In genomic region chr5:137185362-137185761, GRCm38 (mm10) we compare ENCODE assay signal across 21 mouse cellular contexts. TPM values are rescaled to one million over a fixed set of nuclear protein-coding genes. Genes with fewer than 3 reads are reported as not detected.
DNase-seq lines count a peak whose midpoint lies in the region; ATAC-seq and TF ChIP-seq lines count a peak whose summit lies in the region.
"Had no signal": no experiment of that assay in that cellular context is flagged by ENCODE, and none has a peak within 500 bp of the region (broad histone marks: within the 10 kb centered on the region; RNA-seq: fewer than 3 reads in every experiment).

No protein-coding gene starts in this region.

- no peaks in the 10 kb centered on the region for H3K36me3 ChIP-seq in forebrain, embryonic 14.5 days (ENCODE audit: control insufficient read depth, insufficient read depth, low read length)
- H3K36me3 ChIP-seq in forebrain, embryonic 10.5 days (replicated peaks): no peaks in the 10 kb centered on the region
- H3K36me3 ChIP-seq in lung, postnatal 0 days (ENCODE audit: insufficient read depth, low read length): no peaks in the 10 kb centered on the region
- no peaks in the 10 kb centered on the region for H3K36me3 ChIP-seq in intestine, embryonic 15.5 days
- H3K36me3 ChIP-seq: embryonic facial prominence, embryonic 15.5 days; heart, embryonic 10.5 days; hindbrain, embryonic 13.5 days had no signal

- DNase-seq in forebrain, embryonic 14.5 days (ENCODE audit: low spot score): peak; percentile 63
- DNase-seq in forebrain, embryonic 10.5 days (ENCODE audit: extremely low spot score, low spot score): no peak
- no peak for DNase-seq in frontal cortex, postnatal 25 days (ENCODE audit: low spot score in 2 of 2)
- peak; percentile 9 for DNase-seq in lung, postnatal 0 days (ENCODE audit: low spot score)
- DNase-seq in lung, postnatal 36 days: no peak
- DNase-seq: adrenal gland, postnatal 10 days; cerebellum, adult 2 months; embryo, embryonic 11 days; gastrocnemius, postnatal 10 days; heart, adult 18-20 months; heart, postnatal 4 days had no signal

- H3K27me3 ChIP-seq in forebrain, embryonic 14.5 days (replicated peaks; ENCODE audit: control insufficient read depth, insufficient read depth, low read length): no peaks in the 10 kb centered on the region
- peaks cover 22% of the 10 kb centered on the region for H3K27me3 ChIP-seq in forebrain, embryonic 10.5 days (ENCODE audit: poor library complexity, severe bottlenecking)
- H3K27me3 ChIP-seq in lung, postnatal 0 days (replicated peaks; ENCODE audit: insufficient read depth, low read length): no peaks in the 10 kb centered on the region
- H3K27me3 ChIP-seq in intestine, embryonic 15.5 days (replicated peaks): no peaks in the 10 kb centered on the region

- H3K4me1 ChIP-seq in forebrain, embryonic 14.5 days (ENCODE audit: control insufficient read depth, insufficient read depth, low read length): no peaks in the 10 kb centered on the region
- H3K4me1 ChIP-seq in forebrain, embryonic 10.5 days: peaks cover 6% of the 10 kb centered on the region; the same call in 1 of the 2 replicates
- no peaks in the 10 kb centered on the region for H3K4me1 ChIP-seq in lung, postnatal 0 days (ENCODE audit: insufficient read depth, low read depth, low read length)
- 0 out of 2 replicates have a peak, but pooled peaks cover 3% of the 10 kb centered on the region for H3K4me1 ChIP-seq in intestine, embryonic 15.5 days (replicated peaks)
- H3K4me1 ChIP-seq: embryonic facial prominence, embryonic 15.5 days; hindbrain, embryonic 13.5 days had no signal

- ATAC-seq in forebrain, embryonic 14.5 days: no peak
- peak; percentile 38; the same call in 1 of the 2 replicates for ATAC-seq in frontal cortex, adult (ENCODE audit: low TSS enrichment)
- no peak for ATAC-seq in lung, postnatal 0 days
- ATAC-seq in intestine, embryonic 15.5 days: no peak
- ATAC-seq: intestine, embryonic 16.5 days had no signal

- no peak overlapping the region for H3K4me3 ChIP-seq in forebrain, embryonic 14.5 days (ENCODE audit: low read depth, low read length)
- no peak overlapping the region for H3K4me3 ChIP-seq in forebrain, embryonic 10.5 days
- no peak overlapping the region for H3K4me3 ChIP-seq in lung, postnatal 0 days (ENCODE audit: low read depth, low read length)
- H3K4me3 ChIP-seq in intestine, embryonic 15.5 days (replicated peaks): no peak overlapping the region
- H3K4me3 ChIP-seq: embryonic facial prominence, embryonic 15.5 days; erythroblast, embryonic 14.5 days; heart, embryonic 10.5 days; hindbrain, embryonic 13.5 days had no signal

- TF ChIP-seq CTCF in lung, postnatal 0 days (IDR thresholded peaks at IDR 0.05): no peak

- 66% methylated on average over 8 of the region's 8 CpGs for WGBS in forebrain, embryonic 14.5 days
- WGBS in forebrain, embryonic 10.5 days: 91% methylated on average over 8 of the region's 8 CpGs
- 72% methylated on average over 8 of the region's 8 CpGs for WGBS in lung, postnatal 0 days
- 89% methylated on average over 8 of the region's 8 CpGs for WGBS in intestine, embryonic 15.5 days

- H3K9me3 ChIP-seq in forebrain, embryonic 14.5 days (replicated peaks; ENCODE audit: control insufficient read depth, low read length): no peaks in the 10 kb centered on the region
- H3K9me3 ChIP-seq in forebrain, embryonic 10.5 days: 0 out of 2 replicates have a peak, but pooled peaks cover under 1% of the 10 kb centered on the region
- no peaks in the 10 kb centered on the region for H3K9me3 ChIP-seq in lung, postnatal 0 days (ENCODE audit: low read length)
- H3K9me3 ChIP-seq in intestine, embryonic 15.5 days: no peaks in the 10 kb centered on the region
- H3K9me3 ChIP-seq: embryonic facial prominence, embryonic 15.5 days; heart, embryonic 10.5 days; hindbrain, embryonic 13.5 days had no signal

- no peak overlapping the region for H3K9ac ChIP-seq in forebrain, embryonic 14.5 days (ENCODE audit: low read length)
- no peak overlapping the region for H3K9ac ChIP-seq in lung, postnatal 0 days (replicated peaks; ENCODE audit: low read depth)
- no peak overlapping the region for H3K9ac ChIP-seq in intestine, embryonic 15.5 days
- H3K9ac ChIP-seq: embryonic facial prominence, embryonic 15.5 days; hindbrain, embryonic 13.5 days had no signal

- no peak overlapping the region for H3K4me2 ChIP-seq in forebrain, embryonic 14.5 days (ENCODE audit: low read length)
- H3K4me2 ChIP-seq in lung, postnatal 0 days (replicated peaks; ENCODE audit: low read depth, low read length): no peak overlapping the region
- no peak overlapping the region for H3K4me2 ChIP-seq in intestine, embryonic 15.5 days (replicated peaks)
- H3K4me2 ChIP-seq: embryonic facial prominence, embryonic 15.5 days; hindbrain, embryonic 13.5 days had no signal

- H3K27ac ChIP-seq in forebrain, embryonic 14.5 days (ENCODE audit: low read depth, low read length): no peak overlapping the region
- H3K27ac ChIP-seq in forebrain, embryonic 10.5 days: no peak overlapping the region
- no peak overlapping the region for H3K27ac ChIP-seq in lung, postnatal 0 days (ENCODE audit: low read length)
- H3K27ac ChIP-seq in intestine, embryonic 15.5 days: no peak overlapping the region
- H3K27ac ChIP-seq: embryonic facial prominence, embryonic 15.5 days; heart, embryonic 10.5 days; hindbrain, embryonic 13.5 days had no signal

- TF ChIP-seq EP300 in lung, postnatal 0 days (IDR thresholded peaks at IDR 0.05): no peak

RNA-seq across cellular contexts. Expression of gene Muc3a, which starts 26.8 kb away (rescaled TPM):
- 0.11 TPM in 1 of 2 replicates, not detected in the other for polyA plus RNA-seq in forebrain, embryonic 14.5 days (2014; fragmentation: Nextera tagmentation; extraction: Ambion mirVana)
- polyA plus RNA-seq in forebrain, embryonic 10.5 days (2016; fragmentation: Nextera tagmentation; extraction: Ambion mirVana): not detected in 2 replicates
- not detected in 2 replicates for polyA plus RNA-seq in lung, postnatal 0 days (2015; fragmentation: Nextera tagmentation; extraction: Ambion mirVana)
- 15.3 and 15.4 TPM in 2 replicates for polyA plus RNA-seq in intestine, embryonic 15.5 days (2015; fragmentation: Nextera tagmentation; extraction: Ambion mirVana)
- polyA plus RNA-seq: C2C12; embryonic facial prominence, embryonic 11.5 days; erythroblast, embryonic 14.5 days; heart, embryonic 14.5 days had no signal

RNA-seq across cellular contexts. Expression of gene Muc3, which starts 36.2 kb away (rescaled TPM):
- polyA plus RNA-seq in forebrain, embryonic 14.5 days (2014; fragmentation: Nextera tagmentation; extraction: Ambion mirVana): not detected in 2 replicates
- polyA plus RNA-seq in forebrain, embryonic 10.5 days (2016; fragmentation: Nextera tagmentation; extraction: Ambion mirVana): not detected in 2 replicates
- not detected in 2 replicates for polyA plus RNA-seq in lung, postnatal 0 days (2015; fragmentation: Nextera tagmentation; extraction: Ambion mirVana)
- polyA plus RNA-seq in intestine, embryonic 15.5 days (2015; fragmentation: Nextera tagmentation; extraction: Ambion mirVana): 3.8 and 4.6 TPM in 2 replicates
- polyA plus RNA-seq: C2C12; cerebellum, adult 2 months; embryonic facial prominence, embryonic 11.5 days; embryonic facial prominence, embryonic 15.5 days; erythroblast, embryonic 14.5 days; heart, embryonic 10.5 days; heart, embryonic 14.5 days; hindbrain, embryonic 13.5 days had no signal

Comparison
In these comparisons a context has a peak if more than half of its experiments do, and no peak if none do; other contexts are left out.
1. DNase-seq: peak in forebrain, embryonic 14.5 days (single experiment) and lung, postnatal 0 days (single experiment); none in forebrain, embryonic 10.5 days (single experiment), frontal cortex, postnatal 25 days (0 of 2) and lung, postnatal 36 days (single experiment).
2. RNA of gene Muc3a, which starts 26.8 kb away (polyA plus RNA-seq): 15.3 to 15.4 TPM in intestine, embryonic 15.5 days; 0.11 TPM in forebrain, embryonic 14.5 days, not detected in forebrain, embryonic 10.5 days and not detected in lung, postnatal 0 days; every median in the first group is over 10 times any median in the second.